Mouse (Mus musculus) heart, postnatal 4 days (tissue): ENCODE measurements around the gene 1700034I23Rik. TPM values are rescaled to one million over a fixed set of nuclear protein-coding genes. Genes with fewer than 3 reads are reported as not detected.
"Not testable (repeated sequence)": the region's sequence is repeated elsewhere in the genome, so short reads cannot be mapped to it uniquely, and the experiment has no call there.

Source experiments
- DNase-seq: peaks from one replicate; pipeline ENCODE4 v3.0.0; 2021
- total RNA-seq, 2 experiments: library from RNA; stranded (reverse); gene quantifications; 2 replicates each; pipeline ENCODE4 v1.2.3; 2021

1700034I23Rik gene
- total RNA-seq: under 1 TPM in 1 of 2 experiments, not detected in 1; 0.14 TPM

- DNase-seq: not testable (repeated sequence)
Measured at GRCm38 (mm10) chr3:40902443-40902842, at the start of gene 1700034I23Rik. Gene 1700034I23Rik (minus strand): TSS chr3:40902543.

GRCm38 (mm10) chr3:40951365-40951764, 49.0 kb upstream of the 1700034I23Rik start:
- DNase-seq: no peak

GRCm38 (mm10) chr3:40950601-40951201, 48.4 kb upstream of the 1700034I23Rik start:
- DNase-seq: peak; percentile 62

- peak; percentile 53 for DNase-seq
Measured at GRCm38 (mm10) chr3:40949903-40950600, 47.7 kb upstream of the 1700034I23Rik start.

GRCm38 (mm10) chr3:40949170-40949902, 47.0 kb upstream of the 1700034I23Rik start, which contains the start of gene Larp1b:
Gene Larp1b (plus strand): TSS chr3:40949828.
- peak; percentile 100 for DNase-seq

GRCm38 (mm10) chr3:40939019-40939418, 36.7 kb upstream of the 1700034I23Rik start:
- DNase-seq: no peak

GRCm38 (mm10) chr3:40938592-40938991, 36.2 kb upstream of the 1700034I23Rik start:
- DNase-seq: no peak

DNA sequence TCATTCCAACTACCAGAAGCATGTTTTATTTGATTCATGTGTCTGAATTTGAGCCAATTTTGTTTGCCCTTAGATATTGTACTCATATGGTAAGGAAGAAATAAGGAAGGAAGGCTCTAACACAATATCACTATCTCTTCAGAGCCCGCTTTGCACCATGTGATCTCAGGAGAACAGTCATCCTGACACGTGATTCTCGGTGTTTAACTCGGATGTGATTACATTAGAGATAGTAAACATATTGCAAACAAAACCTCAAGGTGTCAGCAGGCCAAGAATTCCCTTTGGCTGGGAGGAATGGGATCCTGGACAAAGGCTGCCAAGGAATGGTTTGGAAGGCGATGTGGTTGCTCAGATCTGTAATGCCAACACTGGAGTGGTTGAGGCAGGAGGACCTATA, 35.8 kb upstream of the 1700034I23Rik start:
- DNase-seq: no peak

- DNase-seq: peak; percentile 22
Measured at GRCm38 (mm10) chr3:40894336-40894735, 8.0 kb downstream of the 1700034I23Rik start.

- peak; percentile 99 for DNase-seq
Measured at GRCm38 (mm10) chr3:40893816-40894258, 8.5 kb downstream of the 1700034I23Rik start.

DNA sequence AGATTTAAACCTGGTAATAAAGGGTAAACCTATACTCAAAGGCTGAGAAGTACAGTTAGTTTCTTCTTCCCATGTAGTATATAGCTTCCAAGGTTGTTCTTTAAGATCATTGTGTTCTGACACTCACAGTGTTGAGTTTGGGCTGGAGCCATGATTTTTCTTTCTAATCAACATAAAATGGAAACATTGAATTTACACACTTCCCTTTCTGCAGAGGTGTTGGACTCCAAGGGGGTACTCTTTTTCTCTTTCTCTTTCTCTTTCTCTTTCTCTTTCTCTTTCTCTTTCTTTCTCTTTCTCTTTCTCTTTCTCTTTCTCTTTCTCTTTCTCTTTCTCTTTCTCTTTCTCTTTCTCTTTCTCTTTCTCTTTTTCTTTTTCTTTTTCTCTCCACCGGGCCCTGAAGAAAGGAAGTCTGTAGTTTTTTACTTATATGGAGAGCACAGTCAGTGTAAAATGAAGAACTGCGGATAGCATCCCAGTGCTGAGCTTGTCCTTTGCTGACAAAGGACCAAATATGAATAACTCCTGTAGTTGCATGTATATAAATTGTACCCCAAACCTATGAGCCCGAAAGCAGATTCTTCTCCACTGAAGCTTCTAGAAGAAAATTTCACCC, 49.1 kb downstream of the 1700034I23Rik start:
- not testable (repeated sequence) for DNase-seq

Other genes with a start within 250 kb of the 1700034I23Rik start
- 1 to 10 TPM in 1 of 2 experiments, under 1 TPM in 1; 0.90 to 1.0 TPM for gene Slc25a31, start 193.7 kb downstream of the 1700034I23Rik start, total RNA-seq
- gene Hspa4l, start 158.0 kb downstream of the 1700034I23Rik start, total RNA-seq: 10 to 100 TPM; 40.5 to 44.6 TPM
- gene Plk4, start 102.5 kb downstream of the 1700034I23Rik start, total RNA-seq: 10 to 100 TPM; 24.5 to 28.3 TPM
- gene Mfsd8, start 55.7 kb downstream of the 1700034I23Rik start, total RNA-seq: 10 to 100 TPM; 13.2 to 14.7 TPM
- 10 to 100 TPM; 28.9 to 33.0 TPM for gene Abhd18, start 55.6 kb downstream of the 1700034I23Rik start, total RNA-seq
- 10 to 100 TPM; 54.3 to 56.0 TPM for gene Larp1b, start 47.3 kb upstream of the 1700034I23Rik start, total RNA-seq
- 10 to 100 TPM; 55.1 to 56.1 TPM for gene Pgrmc2, start 180.5 kb upstream of the 1700034I23Rik start, total RNA-seq